Mouse (Mus musculus) brain, embryonic 18.5 days (tissue): Measurements from ENCODE around the gene Lonp2.

ENCODE experiments used
- DNase-seq: peaks from one replicate; pipeline ENCODE4 v3.0.0-alpha.2; 2012; ENCODE audit warnings: low read depth, low spot score

The Lonp2 gene

DNA sequence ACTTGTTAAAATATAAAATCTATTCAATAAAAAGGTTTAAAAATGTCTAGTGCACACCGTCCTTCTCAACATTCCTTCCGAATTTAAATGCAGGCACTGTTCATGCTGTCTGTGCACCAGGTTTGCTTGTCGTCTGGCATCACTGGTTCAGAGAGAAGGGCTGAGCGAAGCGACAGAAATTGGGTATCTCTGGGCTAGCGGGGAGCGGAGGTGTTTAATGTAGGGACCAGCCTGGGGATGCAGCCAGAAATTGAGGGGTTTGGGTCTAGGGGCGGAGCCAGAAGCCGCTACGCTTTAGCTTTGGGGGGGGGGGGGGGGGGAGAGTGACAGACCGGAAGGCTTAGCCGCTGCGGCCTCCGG lies 312 bp upstream of the Lonp2 start:
- no peak for DNase-seq

DNA sequence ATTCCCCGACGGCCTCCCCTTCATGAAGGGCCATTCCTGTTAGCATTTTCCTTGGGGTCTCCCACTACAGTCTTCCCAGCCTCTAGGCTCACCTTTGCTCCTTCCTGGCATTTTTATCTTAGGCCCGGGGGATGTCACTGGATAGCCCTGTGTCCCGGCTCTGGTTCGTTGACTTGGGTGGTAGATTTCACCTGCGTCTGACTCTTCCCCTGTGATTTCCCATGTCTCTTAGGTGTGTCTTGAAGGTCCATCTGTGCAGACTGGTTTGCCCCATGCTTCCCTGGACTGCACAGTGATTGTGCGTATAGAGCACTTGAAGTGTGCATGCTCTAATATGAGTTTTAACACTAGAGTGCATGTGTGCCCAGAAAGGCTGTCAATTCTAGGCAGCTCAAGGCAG lies 1.1 kb downstream of the Lonp2 start:
- no peak for DNase-seq

DNA sequence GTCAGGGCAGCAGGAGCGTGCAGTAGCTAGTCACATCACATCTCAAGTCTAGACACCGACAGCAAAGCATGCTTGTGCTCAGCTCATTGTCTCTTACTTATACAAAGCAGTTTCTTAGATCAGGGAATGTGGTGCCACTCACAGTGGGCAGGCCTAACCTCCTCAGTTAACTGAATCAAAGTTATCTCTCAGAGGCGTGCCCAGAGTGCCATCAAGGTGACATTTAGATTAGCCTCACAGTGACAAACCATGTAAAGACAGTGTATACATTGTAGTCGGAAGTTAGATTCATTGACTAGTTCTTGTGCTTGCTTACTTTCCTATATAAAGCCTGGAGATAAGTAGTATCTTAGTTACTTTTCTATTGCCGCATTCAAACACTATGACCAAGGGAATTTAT lies 6.4 kb downstream of the Lonp2 start:
- DNase-seq, result no peak

DNA sequence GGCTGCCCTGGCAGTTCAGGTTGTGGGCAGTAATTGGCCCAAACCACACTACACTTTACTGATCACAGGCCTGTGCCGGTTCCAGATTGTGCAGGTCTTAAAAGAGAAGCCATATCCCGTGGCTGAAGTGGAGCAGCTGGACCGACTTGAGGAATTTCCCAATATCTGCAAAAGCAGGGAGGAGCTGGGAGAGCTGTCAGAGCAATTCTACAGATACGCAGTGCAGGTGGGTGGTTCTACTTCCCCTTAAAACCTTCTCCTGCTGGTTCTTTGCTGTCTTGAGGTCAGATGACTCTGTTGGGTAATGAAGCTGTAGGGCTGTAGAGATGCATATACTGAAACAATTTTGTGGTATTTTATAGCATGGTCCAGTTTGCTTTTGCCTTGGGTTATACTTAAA lies 7.6 kb downstream of the Lonp2 start:
- no peak for DNase-seq

DNA sequence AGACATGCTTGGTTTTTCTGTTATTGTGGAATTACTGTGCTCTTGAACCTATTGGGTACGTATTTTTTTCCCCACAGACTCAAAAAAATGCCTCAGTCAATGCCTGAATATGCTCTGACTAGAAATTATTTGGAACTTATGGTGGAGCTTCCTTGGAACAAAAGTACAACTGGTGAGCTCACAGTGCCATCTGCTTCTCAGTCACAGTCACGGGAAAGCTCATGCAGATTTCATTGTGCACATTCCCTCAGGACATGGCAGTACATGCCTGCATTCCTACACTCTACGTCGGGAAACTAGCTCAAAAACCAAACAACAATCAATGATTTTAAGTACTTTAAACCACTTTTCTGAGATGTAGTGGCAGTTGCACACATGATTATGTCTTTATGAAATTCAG lies 14.0 kb downstream of the Lonp2 start:
- no peak for DNase-seq

DNA sequence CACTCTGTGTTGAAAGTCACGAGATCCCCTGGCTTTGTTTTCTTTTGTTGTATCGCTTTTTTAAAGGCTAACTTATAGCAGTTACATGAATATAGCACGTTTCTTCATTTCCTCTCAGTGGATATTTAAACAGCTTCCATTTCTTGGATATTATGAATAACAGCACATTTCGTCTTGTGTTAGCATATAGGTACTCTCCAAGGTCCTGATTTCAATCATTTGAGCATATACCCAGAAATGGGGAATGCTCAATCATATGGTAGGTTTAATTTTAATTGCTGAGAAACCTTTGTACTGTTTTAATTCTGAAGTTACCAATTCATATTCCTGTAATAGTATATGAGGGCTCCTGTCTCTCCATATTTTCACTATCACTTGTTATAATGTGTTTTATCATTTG lies 15.1 kb downstream of the Lonp2 start:
- no peak for DNase-seq

DNA sequence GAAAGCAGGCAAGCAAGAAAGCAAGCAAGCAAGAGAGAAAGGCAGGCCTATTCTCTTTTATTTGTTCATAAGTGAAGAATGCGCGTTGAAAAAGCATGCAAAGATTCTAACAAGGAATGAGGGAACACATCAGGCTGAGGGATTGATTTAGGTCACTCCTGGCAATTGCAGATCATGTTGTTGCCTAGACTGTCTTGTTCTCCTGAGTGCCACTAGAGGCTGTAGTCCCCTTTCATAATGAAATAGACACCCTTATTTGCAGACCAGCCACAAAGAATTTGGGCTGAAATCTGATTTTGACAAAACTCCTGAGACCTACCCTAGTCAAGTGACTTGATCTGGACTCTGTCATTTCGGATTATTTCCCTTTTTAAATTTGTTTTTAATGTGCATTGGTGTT lies 18.8 kb downstream of the Lonp2 start:
- no peak for DNase-seq

DNA sequence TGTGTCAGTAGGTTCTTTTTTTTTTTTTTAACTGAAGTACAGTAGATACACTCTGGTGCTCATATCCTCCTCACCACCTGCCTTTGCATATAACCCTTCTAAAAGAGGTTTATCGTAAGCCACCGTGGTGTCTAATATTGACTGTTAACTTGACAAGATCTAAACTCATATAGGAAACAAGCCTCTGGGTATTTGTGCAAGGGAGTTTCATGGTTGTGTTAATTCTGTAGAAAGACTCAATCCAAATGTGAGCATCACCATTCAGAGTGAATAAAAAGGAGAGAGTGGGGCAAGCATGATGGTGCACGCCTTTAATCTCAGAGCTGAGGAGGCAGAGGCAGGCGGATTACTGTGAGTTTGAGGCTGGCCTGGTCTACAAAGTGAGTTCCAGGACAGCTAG lies 20.8 kb downstream of the Lonp2 start:
- no peak for DNase-seq

DNA sequence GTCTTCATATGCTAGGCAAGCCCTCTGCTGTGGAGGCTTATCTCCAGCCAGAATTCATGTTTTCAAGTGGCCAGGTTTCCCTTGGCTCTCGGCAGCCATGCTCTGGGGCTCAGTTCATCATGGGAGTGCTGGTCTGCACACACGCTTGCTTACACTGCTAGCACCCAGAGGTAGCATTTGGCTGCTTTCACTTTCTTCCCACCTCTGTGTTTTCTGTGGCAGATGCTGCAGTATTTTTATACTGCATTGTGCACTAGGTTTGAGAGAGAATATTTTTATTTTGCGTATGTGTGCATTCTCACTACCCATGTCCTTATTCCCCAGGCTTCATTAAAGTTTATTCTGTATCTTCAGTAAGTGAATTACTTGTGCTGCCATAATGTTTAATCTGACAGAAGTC lies 23.9 kb downstream of the Lonp2 start:
- DNase-seq, result no peak

DNA sequence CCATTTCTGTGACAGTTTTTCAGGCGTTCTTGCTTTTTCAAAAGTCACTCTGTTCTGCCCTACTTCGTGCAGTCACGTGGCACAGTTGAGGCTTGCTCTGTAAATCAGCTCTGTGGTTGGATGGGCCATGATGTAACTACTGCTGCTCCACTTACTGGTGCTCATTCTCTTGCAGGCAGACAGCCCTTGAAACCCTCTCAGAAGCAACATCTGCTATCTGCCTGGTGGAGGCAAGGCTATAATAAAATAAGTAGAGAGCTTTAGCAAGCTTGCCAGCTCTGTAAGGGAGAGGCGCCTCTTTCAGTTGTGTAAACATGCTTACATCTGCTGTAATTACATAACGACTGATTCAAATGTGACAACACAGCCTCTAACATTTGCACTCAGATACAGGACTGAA lies 27.6 kb downstream of the Lonp2 start:
- DNase-seq, result no peak

DNA sequence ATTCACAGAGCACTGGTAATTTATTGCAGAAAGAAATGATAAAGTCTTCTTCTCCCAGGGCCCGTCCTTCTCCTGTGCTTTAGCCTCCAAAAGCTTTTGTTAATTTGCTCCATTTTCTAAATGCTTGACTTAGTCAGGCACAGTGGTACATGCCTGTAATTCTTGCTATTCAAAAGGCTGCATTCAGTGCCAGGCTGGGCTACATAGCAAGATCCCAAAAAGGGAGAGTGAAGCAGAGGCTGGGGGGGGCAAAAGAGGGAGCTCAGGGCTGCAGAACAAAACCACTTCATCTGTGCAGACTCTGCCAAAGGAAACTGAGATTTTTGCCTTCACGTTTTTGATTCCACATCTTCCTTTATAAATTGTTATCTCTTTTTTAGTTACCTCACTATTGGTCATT lies 28.7 kb downstream of the Lonp2 start:
- no peak for DNase-seq

DNA sequence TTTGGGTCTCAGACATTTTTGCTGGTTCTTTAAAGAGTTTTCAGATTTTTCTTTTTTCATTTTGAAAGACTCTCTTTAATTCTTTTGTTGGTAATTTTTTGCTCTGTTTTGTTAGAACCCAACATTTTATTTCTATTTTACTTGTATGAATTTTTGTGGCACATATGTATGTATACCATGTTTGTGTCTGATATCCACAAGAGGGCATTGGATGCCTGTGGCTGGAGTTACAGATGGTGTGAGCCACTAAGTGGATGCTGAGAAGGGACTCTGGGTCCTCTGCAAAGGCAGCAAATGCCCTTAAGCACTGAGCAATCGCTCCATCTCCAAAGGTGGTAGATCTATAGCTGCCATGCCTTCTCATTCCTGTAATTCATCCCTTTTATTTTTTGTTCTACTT lies 30.7 kb downstream of the Lonp2 start:
- no peak for DNase-seq

DNA sequence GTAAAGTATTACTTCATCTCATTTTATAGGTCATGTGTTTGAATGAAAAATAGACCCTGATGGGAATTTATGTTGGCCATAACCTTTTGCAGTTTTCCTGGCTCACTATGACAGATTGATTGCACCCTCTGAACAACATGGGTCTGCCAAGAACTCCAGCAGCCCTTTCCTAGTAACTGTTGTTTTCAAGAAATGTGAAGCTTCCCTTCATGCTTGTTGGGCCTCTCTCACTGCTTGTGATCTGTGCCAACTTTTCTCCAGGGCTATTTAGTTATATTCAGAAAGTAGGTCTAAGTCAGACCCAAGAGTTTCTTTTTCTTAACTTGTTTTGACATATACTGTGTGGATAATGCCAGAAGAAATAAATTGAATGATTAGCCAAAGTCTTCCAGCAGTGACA lies 44.9 kb downstream of the Lonp2 start:
- no peak for DNase-seq

DNA sequence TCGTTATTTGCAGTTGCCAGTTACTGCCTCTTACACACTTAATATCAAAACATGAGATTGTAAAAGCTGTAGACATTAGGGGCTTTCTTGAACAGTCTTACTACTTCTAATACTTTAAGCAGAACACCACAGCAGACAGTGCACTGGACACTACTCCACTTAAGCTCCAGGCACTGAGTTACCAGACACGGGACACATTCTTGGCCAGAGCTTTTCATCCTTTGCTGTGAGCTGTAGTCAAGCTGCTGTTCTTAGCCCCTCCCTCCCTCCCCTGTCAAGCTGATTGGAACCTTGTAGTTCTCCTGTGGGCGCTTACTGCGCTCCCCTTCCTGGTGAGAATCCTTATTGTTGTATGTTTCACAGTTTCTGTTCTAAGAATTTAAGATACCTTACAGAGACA lies 45.4 kb downstream of the Lonp2 start:
- no peak for DNase-seq

DNA sequence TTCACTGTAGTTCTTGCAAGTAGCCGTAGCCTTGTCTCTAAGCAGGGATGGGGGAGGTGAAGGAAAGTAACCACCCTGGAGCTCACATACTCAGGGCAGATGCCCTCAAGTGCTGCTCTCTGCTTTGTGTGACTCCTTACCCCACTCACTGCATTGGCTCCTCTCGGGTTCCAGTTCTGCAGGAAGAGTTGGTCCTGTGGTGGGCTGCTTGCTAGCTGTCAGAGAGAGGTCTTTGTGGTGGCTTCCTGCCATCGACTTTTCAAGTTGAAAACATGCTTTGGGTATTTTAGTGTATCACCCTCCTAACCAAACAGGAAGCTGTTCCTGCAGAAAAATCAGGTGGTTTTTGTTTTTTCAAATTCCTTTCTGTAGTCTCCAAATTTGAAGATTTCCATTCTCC lies 62.8 kb downstream of the Lonp2 start:
- no peak for DNase-seq

DNA sequence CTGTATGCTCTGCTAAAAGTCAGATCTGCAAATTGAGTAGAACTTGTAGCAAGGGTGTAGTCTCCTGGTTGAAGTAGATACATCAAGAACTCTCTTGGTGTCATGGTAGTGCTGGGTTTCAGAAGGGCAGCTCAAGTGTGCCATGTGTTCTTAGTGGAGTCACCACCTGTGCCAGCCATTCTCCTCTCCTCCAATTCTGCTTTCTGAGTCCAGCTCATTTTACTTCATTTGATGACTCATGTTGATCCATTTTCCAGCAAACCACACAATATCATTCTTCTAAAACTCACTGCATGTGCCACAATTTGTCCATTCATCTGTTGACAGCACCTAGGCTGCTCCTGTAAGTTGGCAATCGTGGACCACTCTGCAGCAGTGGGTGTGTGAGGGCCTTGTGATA lies 68.3 kb downstream of the Lonp2 start:
- no peak for DNase-seq

DNA sequence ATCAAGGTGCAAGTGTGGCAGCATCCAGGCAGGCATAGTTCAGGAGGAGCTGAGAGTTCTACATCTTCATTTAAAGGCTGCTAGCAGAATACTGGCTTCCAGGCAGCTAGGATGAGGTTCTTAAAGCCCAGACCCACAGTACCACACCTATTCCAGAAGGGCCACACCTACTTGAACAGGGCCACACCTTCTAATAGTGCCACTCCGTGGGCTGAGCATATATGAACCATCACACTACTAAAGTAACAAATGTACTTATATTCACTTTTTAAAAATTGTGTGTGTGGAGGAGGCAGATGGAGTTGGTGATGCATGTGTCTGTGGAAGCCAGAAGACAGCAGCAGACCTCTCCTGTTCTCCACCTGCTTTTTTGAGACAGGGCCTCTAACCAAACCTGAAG lies 70.2 kb downstream of the Lonp2 start:
- no peak for DNase-seq

DNA sequence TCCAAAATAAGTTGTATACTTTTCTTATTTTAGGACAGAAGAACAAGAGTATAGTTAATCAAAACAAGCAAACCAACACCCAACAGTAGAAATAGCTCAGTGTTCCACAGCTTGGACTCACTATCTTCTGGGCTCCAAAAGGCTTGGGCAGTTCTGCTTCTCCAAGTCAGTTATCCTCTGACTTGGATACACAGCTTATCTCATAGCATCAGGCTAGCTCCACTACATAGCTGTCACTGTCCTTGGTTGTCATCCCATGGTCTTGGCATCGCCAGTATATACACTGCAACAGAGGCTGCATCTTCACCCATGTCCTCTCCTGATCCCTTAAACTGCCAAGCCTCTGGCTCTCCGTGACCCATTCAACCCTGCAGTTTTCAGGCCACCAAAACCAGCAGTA lies 71.9 kb downstream of the Lonp2 start:
- DNase-seq, result no peak

DNA sequence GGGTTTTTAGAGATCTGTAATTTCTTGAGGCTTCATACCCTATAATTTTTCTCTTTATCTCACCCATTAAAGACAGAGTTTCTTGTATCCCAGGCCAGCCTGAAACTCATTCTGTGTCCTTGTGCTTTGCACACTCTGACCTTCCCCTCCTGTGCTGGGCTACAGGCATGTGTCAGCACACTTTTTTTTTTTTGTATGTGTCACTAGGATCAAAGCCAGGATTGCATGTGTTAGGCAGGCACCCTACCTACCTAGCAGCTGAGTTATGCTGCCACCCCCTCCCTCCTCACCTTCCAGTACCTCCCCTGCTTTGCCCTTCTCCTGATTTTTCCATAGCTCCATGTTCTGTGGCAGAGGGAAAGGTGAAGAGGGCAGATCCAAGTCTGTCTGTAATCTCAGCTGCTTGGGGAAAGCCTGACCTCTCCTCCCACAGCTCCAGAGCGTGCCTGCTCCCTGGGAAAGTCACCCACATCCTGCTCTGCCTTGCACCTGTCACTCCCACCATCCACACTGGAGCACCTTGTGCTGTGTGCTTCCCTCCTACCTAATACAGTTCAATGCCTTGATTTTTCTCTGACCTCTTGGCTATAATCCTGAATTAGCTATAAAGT lies 75.1 kb downstream of the Lonp2 start:
- DNase-seq, result no peak

DNA sequence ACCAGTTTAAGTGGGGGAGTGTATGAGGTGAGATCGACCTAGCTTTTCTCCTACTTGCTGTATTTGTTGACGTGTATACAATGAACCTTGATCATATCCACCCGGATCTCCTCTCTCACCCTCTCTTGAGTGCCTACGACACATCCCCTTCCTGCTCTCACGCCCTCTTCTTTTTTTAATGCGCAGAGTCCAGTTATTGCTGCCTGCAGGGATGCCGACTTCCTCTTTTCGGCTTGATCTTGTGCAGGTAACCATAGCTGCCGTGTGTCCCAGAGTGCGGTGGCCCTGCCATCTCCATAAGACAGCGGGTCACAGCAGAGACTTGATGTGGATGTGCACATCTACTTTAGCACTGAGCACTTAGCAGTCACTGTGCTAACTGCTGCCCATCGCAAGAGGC lies 75.6 kb downstream of the Lonp2 start:
- DNase-seq, result no peak

DNA sequence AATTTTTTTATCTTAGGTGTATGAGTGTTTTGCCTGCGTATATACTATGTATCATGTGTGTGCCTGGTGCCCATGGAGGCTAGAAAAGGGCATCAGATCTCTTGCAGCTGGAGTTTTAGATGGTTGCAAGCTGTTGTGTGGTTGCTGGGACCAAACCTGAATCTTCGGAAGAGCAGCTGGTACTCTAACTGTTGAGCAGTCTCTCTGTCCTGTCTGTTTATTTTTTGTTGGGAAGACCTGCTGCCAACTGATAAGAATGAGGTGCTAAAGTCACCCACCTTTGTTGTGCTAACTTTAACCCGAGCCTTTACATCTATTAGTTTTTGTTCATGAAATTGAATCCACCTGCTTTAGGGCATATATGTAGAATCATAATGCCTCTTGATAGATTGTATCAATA lies 78.6 kb downstream of the Lonp2 start:
- no peak for DNase-seq

DNA sequence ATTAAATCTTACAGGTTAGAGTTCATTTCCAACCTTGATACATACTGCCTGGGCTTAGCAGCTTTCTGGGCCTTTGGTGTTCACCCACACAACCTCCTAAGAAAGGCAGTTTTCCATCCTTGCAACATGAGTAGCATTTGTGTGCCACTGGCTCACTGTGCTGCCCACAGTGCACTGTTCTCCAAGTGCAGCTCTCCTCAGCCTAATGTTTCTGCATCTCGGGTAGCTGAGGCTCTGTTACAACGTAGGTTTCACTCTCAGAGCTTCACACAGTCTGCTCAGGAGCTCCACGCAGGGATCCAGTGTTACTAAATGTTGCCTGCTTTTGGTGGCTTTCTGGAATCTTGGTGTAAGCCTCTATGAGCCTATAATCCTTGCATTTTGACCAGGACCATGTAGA lies 81.5 kb downstream of the Lonp2 start:
- no peak for DNase-seq

DNA sequence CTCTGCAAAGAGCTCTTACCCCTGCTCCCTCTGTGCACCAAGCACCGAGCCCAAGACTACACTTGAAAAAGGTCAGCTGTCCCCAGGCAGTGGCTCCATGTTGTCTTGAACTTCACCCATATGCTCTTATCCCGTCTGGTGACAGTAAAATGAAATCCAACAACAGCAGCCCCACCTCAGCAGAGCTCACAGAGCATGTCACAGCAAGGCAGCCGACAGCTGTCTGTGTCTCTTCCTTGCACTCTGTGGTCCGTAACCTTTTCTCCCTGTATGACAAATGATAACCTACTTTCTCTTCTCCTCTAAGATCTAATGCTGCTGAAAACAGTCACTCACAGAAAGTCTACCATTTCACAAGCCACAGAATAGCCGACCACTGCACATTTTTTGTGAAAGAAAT lies 82.9 kb downstream of the Lonp2 start:
- no peak for DNase-seq

DNA sequence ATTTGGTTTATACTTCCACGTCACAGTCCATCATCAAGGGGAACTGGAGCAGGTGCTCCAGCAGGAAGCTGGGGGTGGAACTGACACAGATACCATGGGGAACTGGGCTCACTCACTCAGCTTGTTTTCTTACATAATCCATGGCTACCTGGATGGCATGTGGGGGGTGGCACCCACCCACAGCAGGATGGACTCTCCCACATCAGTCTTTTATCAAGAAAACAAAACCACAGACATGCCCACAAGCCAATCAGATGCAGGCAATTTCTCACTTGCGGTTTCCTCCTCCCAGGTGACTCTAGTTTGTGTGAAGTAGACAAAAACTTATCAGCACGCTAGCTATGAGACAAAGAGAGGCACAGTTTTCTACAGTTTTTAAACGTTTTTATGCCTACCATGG lies 84.0 kb downstream of the Lonp2 start:
- no peak for DNase-seq

DNA sequence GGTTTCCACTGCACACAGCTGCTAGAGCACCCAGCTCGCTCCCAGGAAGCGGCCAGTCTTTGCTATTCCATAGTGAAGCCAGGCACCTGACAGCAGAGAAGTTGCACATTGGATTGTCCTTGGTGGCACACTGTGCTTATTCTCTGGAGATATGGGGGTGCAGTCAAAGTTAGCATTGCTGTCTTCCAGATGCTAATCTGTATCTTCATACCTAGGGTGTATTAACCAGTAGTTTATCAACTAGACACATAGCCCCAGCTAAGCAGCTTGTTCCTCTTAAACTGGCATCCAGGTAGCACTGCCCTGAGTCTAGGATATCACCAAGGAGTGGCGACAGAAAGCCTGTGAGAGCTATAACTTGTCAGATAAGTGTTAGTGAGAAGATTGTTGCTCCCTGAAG lies 88.8 kb downstream of the Lonp2 start:
- no peak for DNase-seq
